Mouse (Mus musculus): ENCODE measurements around the gene Grik3. TPM values are rescaled to one million over a fixed set of nuclear protein-coding genes. Genes with fewer than 3 reads are reported as not detected.

Gene Grik3
- polyA plus RNA-seq, 1 experiment from 2014 or later, result 0.12 TPM

DNA sequence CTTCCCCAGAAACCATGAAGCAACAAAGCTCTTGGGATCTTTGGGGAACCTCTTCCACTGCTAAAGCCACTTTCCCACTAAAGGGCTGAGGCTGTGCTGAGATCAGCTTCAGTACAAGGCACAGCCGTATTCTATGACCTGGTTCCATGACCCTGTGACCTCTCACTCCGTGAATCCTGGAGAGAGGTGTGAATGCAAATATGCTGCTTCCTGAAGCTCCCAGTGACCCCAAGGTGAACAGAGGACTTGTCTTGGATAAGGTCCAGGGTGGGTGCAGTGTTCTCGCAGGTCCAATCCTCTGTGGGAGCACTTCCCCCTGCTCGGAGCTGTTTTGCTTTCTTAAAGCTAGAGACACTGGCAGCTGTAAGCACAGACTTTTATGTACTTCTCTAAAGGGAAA is 102.2 kb downstream of the Grik3 start:
- Histone ChIP-seq H3K4me1 (replicated peaks; ENCODE audit: control insufficient read depth, insufficient read depth) (no peaks in the 10 kb centered on the region), H3K27ac (replicated peaks) (no peak overlapping the region), H3K27me3 (ENCODE audit: control insufficient read depth, insufficient read depth, low read length) (no peaks in the 10 kb centered on the region), H3K9ac (ENCODE audit: low read length) (no peak overlapping the region), H3K4me3 (ENCODE audit: low read depth, low read length) (no peak overlapping the region), H3K9me3 (ENCODE audit: control insufficient read depth, low read length) (no peaks in the 10 kb centered on the region), H3K4me2 (replicated peaks; ENCODE audit: low read depth) (no peak overlapping the region), H3K36me3 (ENCODE audit: control insufficient read depth, insufficient read depth, low read length) (no peaks in the 10 kb centered on the region)
- DNase-seq (ENCODE audit: low spot score), result no peak
- TF ChIP-seq CTCF (IDR thresholded peaks at IDR 0.05; ENCODE audit: low read depth) (no peak), EP300 (optimal IDR thresholded peaks at IDR 0.05) (no peak)
- 30% methylated on average over 4 of the region's 4 CpGs for WGBS
- ATAC-seq (ENCODE audit: low FRiP score, low TSS enrichment), result no peak

DNA sequence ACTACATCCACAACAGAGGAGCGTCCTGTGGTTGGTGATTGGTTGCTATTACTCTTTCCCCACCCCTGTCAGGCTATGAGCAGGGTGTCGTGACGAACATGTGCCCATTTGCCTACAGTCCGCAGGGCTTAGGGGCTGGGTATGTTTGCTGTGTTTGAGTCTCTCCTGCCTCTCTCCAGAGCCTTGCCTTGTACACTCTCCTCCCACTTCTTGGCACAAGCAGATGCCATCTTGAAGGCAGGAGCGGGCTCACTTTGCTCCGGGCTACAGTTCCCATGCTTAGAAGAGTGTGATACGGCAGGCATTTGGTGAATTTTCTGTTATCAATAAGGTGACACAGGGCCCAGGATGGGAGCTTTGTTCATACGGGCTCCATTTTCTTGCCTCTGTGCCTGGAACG is 104.5 kb downstream of the Grik3 start:
- Histone ChIP-seq H3K4me2 (replicated peaks; ENCODE audit: low read depth) (no peak overlapping the region), H3K27ac (replicated peaks) (no peak overlapping the region), H3K36me3 (ENCODE audit: control insufficient read depth, insufficient read depth, low read length) (no peaks in the 10 kb centered on the region), H3K4me3 (ENCODE audit: low read depth, low read length) (no peak overlapping the region), H3K9me3 (ENCODE audit: control insufficient read depth, low read length) (no peaks in the 10 kb centered on the region), H3K9ac (ENCODE audit: low read length) (no peak overlapping the region), H3K27me3 (ENCODE audit: control insufficient read depth, insufficient read depth, low read length) (no peaks in the 10 kb centered on the region), H3K4me1 (replicated peaks; ENCODE audit: control insufficient read depth, insufficient read depth) (no peaks in the 10 kb centered on the region)
- TF ChIP-seq EP300 (optimal IDR thresholded peaks at IDR 0.05), result no peak
- TF ChIP-seq CTCF (IDR thresholded peaks at IDR 0.05; ENCODE audit: low read depth), result no peak
- ATAC-seq (ENCODE audit: low FRiP score, low TSS enrichment), result no peak
- 79% methylated on average over 9 of the region's 9 CpGs for WGBS
- no peak for DNase-seq (ENCODE audit: low spot score)

DNA sequence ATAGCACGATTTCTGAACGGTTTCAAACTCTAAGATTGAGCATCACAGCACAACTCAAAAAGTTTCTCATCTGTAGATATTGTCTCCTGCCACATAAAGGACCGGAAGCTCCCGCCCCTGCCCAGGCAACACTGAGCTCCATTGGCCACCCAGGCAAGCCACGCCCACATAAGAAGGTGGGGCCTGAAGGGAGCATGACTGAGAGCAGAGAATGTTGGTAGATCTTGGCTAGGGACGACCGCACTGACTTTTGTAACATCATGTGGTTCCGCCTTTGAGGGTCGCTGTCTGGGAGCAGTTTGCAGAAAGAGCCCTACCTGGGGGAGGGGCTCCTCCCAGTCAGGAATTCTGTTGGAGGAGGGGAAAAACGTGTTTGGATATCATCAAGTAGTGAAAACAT is 108.2 kb downstream of the Grik3 start:
- no peak for TF ChIP-seq EP300 (optimal IDR thresholded peaks at IDR 0.05)
- Histone ChIP-seq H3K4me2 (replicated peaks; ENCODE audit: low read depth) (no peak overlapping the region), H3K9me3 (ENCODE audit: control insufficient read depth, low read length) (no peaks in the 10 kb centered on the region), H3K4me1 (replicated peaks; ENCODE audit: control insufficient read depth, insufficient read depth) (no peaks in the 10 kb centered on the region), H3K4me3 (ENCODE audit: low read depth, low read length) (no peak overlapping the region), H3K27ac (replicated peaks) (no peak overlapping the region), H3K9ac (ENCODE audit: low read length) (no peak overlapping the region), H3K36me3 (ENCODE audit: control insufficient read depth, insufficient read depth, low read length) (no peaks in the 10 kb centered on the region), H3K27me3 (ENCODE audit: control insufficient read depth, insufficient read depth, low read length) (no peaks in the 10 kb centered on the region)
- DNase-seq (ENCODE audit: low spot score), result peak; percentile 31
- no peak for ATAC-seq (ENCODE audit: low FRiP score, low TSS enrichment)
- WGBS, result 39% methylated on average over 10 of the region's 10 CpGs

- no peak overlapping the region for H3K4me3 ChIP-seq (ENCODE audit: low read depth, low read length)
- WGBS, result 36% methylated on average over 3 of the region's 3 CpGs
- DNase-seq (ENCODE audit: low spot score) (no peak), ATAC-seq (ENCODE audit: low FRiP score, low TSS enrichment) (no peak)
- H3K4me2 ChIP-seq (replicated peaks; ENCODE audit: low read depth), result no peak overlapping the region
- TF ChIP-seq EP300 (optimal IDR thresholded peaks at IDR 0.05) (no peak), CTCF (IDR thresholded peaks at IDR 0.05; ENCODE audit: low read depth) (no peak)
- H3K9ac ChIP-seq (ENCODE audit: low read length), result no peak overlapping the region
- no peak overlapping the region for H3K27ac ChIP-seq (replicated peaks)
- H3K4me1 ChIP-seq (replicated peaks; ENCODE audit: control insufficient read depth, insufficient read depth), result no peaks in the 10 kb centered on the region
- H3K27me3 ChIP-seq (ENCODE audit: control insufficient read depth, insufficient read depth, low read length), result no peaks in the 10 kb centered on the region
- H3K9me3 ChIP-seq (ENCODE audit: control insufficient read depth, low read length), result no peaks in the 10 kb centered on the region
- no peaks in the 10 kb centered on the region for H3K36me3 ChIP-seq (ENCODE audit: control insufficient read depth, insufficient read depth, low read length)
Measured at GRCm38 (mm10) chr4:125599510-125600005, 109.1 kb downstream of the Grik3 start.

DNA sequence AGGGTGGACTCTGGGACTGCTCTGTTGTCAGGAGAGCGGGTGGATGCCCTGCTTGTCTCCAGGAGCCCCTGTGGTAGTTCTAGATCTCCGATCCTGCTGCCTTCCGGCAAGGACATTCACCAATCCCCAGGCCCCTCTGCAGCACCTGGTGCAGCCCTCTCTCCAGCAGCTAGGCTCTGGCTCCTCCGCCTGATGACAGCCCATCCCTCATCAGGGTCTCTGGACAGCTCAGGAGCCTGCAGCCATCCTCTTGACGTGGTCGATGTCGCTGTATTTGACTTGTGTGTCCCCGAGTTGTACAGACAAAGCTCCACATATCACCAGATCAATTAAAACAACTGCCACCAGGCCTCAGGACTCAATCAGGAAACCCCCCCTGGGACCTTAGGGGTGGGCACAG is 110.1 kb downstream of the Grik3 start:
- Histone ChIP-seq H3K9me3 (ENCODE audit: control insufficient read depth, low read length) (no peaks in the 10 kb centered on the region), H3K9ac (ENCODE audit: low read length) (no peak overlapping the region), H3K4me1 (replicated peaks; ENCODE audit: control insufficient read depth, insufficient read depth) (no peaks in the 10 kb centered on the region), H3K4me3 (ENCODE audit: low read depth, low read length) (no peak overlapping the region), H3K27ac (replicated peaks) (no peak overlapping the region), H3K36me3 (ENCODE audit: control insufficient read depth, insufficient read depth, low read length) (no peaks in the 10 kb centered on the region), H3K27me3 (ENCODE audit: control insufficient read depth, insufficient read depth, low read length) (no peaks in the 10 kb centered on the region), H3K4me2 (replicated peaks; ENCODE audit: low read depth) (no peak overlapping the region)
- TF ChIP-seq CTCF (IDR thresholded peaks at IDR 0.05; ENCODE audit: low read depth), result no peak
- TF ChIP-seq EP300 (optimal IDR thresholded peaks at IDR 0.05), result no peak
- 47% methylated on average over 8 of the region's 8 CpGs for WGBS
- ATAC-seq (ENCODE audit: low FRiP score, low TSS enrichment), result no peak
- no peak for DNase-seq (ENCODE audit: low spot score)

DNA sequence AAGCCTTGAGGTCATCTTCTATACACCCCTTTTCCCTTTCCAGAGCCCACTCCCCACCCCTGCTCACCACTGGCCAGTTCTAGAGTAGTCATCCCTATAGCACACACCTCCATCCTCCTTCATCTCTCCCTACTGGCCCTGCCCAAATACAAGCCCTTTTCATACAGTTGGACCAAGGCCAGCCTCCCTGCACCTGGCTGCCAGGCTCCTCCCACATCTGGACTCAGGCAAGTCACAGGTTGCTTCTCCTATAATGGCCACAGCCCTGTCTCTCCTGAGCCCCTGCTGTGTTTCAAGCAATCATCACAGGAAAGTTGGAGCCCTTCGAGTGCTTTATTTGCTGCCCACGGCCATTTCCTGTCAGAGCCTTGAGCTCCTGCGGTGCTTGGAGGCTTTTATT is 110.8 kb downstream of the Grik3 start:
- no peaks in the 10 kb centered on the region for H3K27me3 ChIP-seq (ENCODE audit: control insufficient read depth, insufficient read depth, low read length)
- no peak overlapping the region for H3K4me3 ChIP-seq (ENCODE audit: low read depth, low read length)
- no peaks in the 10 kb centered on the region for H3K9me3 ChIP-seq (ENCODE audit: control insufficient read depth, low read length)
- H3K9ac ChIP-seq (ENCODE audit: low read length), result no peak overlapping the region
- H3K4me2 ChIP-seq (replicated peaks; ENCODE audit: low read depth), result no peak overlapping the region
- TF ChIP-seq EP300 (optimal IDR thresholded peaks at IDR 0.05) (no peak), CTCF (IDR thresholded peaks at IDR 0.05; ENCODE audit: low read depth) (no peak)
- peak; percentile 62 for DNase-seq (ENCODE audit: low spot score)
- no peaks in the 10 kb centered on the region for H3K4me1 ChIP-seq (replicated peaks; ENCODE audit: control insufficient read depth, insufficient read depth)
- no peak overlapping the region for H3K27ac ChIP-seq (replicated peaks)
- no peaks in the 10 kb centered on the region for H3K36me3 ChIP-seq (ENCODE audit: control insufficient read depth, insufficient read depth, low read length)
- WGBS, result 55% methylated on average over 3 of the region's 3 CpGs
- ATAC-seq (ENCODE audit: low FRiP score, low TSS enrichment), result peak; percentile 45; the same call in 1 of the 2 replicates
